Mouse (Mus musculus): ENCODE measurements around the gene Ngf. TPM values are rescaled to one million over a fixed set of nuclear protein-coding genes. Genes with fewer than 3 reads are reported as not detected.

Ngf gene
- total RNA-seq (2021), result 1.5 and 1.7 TPM in 2 replicates
- long read RNA-seq, result 0 reads

DNA sequence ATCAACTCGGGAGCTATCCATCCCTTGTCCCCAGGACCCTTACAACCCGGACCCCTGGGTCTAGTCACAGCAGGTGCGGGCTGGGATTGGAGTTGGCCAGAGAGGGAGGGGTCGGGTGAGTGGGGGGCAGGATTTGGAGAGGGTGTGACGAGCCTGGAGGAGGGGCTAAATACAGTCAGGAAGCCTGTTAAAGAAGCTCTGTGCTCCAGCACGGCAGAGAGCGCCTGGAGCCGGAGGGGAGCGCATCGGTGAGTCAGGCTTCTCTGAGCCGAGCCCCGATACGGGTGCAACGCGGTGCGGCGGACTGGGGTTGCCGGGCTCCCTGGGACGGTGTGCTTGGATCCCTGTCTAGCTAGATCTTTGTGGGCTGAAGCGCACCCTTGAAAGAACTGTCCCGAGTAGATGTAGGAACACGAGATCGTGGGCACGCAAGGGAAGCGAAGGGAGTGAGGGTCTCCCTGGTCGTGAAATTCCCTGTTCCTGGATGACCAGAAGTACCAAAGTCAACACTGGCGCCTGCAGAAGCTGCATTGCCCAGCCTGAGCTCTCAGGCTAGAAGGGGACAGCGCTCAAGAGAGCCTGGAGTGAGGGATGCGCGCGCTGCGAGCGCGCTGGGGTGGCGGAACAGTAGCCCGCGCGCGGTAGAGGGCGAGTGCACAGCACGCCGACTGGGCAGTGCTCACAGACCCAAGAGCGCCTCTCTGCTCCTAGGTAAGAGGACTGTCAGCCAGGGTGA is at the start of gene Ngf:
Gene Ngf (plus strand): TSS at position 207 of the 736 bp plus-strand sequence.
- no peak for DNase-seq

DNA sequence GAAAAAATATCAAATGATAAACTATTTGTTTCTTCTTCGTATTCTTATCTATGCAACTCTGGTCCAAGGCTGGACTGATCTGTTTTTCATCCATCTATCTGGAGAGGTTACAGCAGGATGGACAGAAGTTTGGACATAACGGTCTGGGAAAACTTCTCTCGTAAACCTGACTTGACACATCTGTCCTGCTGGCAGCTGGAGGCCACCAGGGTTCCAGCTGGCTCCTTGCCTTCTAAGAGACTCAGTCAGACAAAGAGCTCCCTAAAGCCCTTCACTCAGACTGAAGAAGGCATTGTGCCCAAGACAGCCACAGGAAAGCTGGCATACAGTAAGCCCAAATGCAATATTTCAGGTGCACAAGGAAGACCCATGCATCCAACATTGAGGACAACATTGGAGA is 24.2 kb upstream of the Ngf start:
- DNase-seq, result peak; percentile 6

DNA sequence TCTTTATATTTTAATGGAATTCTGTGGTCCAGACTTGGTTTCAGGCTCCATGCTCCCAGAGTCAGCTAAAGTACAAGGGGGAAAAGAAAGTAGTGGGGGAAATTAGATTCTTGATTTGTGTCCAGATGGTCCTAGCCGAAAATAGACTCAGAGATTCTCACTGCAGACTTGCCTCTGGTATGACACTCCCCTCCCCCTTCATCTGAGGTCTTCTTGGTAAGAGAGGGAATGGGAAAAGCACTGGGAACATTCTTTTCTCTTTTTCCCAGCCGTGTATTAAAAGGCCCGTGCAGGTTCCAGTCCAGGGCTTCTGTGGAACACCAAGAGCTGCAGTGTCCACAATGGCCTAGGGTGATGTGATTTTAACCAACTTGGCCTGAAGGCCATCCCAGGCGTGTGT is 23.0 kb upstream of the Ngf start:
- DNase-seq, result no peak

DNA sequence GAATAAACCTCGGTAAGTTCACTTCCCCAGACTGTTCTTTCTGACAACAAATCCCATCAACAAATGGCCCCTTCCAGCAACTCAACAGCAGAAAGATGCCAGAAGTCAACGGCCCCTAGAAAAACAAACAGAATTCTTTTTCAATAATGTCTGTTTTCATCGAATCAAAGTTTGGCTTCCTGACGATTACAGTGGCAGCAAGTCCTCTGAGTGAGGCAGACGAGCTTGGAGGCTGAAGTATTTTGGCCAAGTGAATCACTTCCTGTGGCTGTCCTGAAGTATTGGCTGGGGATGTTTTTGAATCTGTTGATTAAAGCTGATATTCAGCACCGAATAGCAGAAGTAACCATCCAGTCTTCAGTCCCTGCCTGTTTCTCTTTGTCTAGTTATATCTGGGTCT is 15.2 kb upstream of the Ngf start:
- DNase-seq, result no peak

DNA sequence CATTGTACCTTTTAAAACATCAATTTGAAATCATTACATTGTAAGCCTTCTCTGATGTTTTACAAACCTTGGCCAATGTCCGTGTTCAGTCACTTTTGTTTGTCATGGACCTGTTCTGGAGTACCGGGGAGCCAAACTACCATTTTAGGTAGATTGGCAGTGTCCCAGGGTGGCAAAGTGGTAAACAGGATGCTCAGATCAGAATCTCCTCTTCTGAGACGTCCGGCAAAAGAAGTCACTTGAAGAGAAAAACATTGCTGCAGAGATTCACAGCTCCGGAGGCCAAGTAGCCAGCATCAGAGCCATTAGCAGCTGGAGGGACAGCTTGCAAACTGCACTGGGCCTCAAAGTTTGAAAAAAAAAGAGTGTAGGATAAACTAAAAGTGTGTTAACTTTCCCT is 9.2 kb upstream of the Ngf start:
- no peak for DNase-seq

DNA sequence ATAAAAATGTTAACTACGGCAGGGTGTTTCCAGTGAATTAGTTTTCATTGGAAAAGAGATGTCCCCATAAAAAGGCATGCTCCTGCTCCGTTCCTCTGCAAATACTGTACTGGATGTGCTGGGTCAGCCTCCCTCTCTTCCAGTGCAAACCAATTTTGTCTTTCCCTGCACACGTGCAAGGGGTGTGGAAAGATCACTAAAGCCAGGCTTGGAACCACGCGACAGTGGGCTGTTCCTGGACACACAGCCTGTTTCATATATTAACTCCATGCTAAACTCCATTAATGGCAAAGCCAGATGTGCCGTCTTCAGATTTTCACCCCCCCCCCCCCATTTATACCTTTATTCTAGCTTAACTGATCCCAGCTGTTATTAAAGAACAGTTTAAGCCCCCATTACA is 8.7 kb upstream of the Ngf start:
- no peak for DNase-seq

DNA sequence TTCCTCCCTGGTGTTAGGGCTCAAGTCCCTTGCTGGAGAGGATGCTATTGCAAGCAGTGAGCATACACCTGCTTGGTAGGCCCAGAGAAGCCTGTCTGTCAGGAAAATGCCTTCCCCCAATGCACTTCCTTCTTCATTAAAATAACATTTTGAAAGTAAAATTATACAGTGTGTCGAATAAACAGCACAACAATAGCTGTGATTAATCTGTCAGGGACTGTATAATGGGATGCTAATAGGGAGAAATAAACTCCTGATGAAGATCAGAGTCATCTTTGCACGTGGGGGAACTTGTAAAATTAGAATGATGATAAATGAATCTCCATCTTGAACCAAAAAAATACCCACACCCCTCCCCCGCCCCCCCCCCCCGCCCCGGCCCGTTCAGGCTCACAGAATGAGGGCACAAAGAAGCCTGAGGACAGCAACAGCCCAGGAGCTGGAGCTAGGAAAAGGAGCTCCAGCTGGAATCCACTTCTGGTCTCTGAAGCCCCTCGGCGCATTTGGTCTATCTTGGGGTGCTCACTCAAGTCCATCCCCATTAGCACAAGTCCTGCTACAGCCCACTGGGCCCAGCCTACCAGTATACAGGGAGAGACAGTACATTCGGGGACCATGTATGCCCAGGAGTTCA is 6.9 kb upstream of the Ngf start:
- no peak for DNase-seq

DNA sequence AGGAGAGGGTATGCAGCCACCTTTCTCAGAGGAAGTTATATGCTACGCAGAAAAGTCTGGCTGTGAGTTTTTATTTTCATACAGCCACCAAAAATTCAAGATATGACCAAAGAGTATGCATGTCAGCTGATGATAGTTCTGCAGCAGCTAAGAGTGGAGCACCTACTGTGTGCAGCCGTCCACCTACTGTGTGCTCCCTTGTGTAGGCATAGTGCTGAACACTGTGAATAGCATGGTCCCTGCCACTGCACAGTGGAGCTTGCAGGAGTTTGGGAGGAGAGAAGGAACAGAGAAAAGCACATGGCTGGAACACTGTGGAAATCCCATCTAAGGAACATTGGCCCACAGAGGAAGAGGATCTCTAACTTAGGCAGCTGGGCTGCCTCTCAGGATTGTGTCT is 6.4 kb upstream of the Ngf start:
- DNase-seq, result no peak

DNA sequence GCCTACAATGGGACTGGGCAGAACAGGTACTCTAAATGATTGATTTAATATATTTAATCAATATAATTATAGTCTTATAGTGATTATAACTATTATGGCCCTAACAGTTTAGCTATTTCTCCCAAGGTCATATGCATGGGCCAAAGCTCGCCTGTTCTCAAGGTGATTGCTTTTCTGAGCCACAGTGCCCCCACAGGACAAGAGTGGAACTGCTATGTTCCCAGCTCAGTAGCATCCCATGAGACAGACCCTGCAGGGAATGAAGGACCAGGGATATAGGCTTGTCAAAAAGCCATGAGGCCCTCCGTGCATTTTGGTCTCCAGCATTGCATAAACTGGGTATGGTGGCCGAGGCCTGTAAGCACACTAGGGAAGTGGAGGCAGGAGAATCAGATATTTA is 3.1 kb upstream of the Ngf start:
- peak; percentile 51 for DNase-seq

DNA sequence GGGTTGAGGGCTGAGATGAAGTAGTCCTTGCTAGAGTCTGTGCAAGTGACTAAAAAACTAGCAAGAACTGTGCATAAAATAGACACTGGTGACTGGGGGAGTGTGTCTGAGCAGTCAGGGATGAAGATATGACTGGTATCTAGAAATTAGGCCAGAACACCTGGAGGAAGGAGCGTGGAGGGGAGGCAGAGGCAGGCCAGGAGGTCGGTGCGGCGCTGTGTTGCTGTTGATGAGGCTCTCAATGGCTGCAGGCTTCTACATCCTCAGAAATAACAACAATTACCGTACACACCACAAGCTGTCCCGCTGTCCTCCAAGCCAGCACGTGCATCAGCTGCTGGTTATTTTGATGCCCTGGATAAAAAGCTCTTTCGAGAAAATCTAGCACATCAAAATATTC is 2.6 kb upstream of the Ngf start:
- DNase-seq, result no peak

DNA sequence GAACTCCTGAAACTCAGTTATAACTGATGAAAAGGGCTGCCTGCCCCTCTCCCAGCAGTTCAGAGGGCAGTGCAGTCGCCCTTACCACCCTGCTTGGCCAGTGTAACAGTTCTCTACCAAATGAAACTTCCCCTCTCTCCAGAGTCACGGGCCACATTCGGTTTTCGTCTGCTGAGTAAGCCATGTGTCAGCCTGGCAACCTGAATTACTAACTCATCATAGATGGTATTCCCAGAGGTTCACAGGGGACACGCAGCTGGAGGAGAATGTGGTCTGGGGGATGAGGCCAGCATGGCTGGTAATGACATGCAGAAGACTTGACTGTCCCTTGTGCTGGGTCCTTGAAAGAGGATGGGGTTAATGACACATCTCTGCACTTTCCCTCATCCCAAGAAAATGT is 1.5 kb downstream of the Ngf start:
- no peak for DNase-seq

DNA sequence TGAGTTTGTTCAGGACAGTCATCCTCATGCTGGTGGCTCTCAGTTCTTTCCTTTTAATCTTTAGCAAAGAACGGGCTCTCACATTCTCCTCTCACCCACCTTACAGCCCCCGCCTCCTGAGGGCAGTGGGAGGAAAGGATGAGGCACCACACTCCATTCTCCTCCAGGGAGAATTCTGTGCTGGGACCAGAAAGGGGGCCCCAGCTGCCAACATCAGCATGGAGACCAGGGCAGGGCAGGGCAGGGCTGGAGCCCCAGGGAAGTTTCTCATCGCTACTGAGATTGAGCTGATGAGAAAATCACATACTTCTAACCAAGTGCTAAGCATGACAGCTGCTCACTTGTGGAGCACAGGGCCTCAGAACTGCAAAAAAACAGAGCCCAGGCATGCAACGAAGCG is 2.1 kb downstream of the Ngf start:
- no peak for DNase-seq

DNA sequence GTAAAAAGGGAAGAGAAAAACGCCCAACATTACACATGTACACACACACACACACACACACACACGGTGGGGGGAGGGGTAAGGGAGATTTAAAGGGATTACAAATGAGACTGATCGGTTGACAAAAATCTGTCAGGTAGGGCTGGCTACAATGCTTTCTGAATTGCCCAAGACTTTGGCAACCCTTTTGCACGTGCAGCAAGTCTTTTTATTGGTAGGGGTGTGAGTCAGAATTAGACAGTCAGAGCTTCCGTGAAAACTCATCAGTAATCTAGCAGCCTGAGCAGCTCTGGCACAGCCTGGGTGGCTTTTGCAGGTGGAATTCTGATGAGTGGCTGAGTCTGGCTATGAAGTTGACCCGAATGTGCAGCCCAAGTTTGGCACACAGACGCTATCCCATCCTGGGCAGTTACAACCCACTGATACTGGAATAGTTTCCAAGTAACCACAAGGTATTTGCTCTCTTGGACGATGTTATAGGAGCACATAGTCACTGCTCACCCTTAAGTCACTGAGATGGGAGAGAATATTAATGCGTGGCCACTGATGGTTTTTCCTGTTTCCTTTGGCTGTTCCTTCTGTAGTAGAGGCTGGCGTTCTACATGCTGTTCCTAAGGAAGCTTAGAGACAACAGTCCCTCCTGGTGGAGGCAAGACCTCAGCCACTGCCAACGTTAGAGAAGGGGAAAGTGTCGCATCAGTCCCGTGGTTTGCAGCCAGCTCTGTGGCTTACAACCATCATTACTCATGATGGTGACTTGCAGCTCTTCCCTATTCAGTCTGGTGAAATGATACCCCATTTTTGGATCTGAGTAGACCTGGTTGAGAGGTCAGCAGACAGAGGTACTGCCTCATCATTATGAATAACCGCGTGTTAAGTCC is 4.8 kb downstream of the Ngf start:
- no peak for DNase-seq

DNA sequence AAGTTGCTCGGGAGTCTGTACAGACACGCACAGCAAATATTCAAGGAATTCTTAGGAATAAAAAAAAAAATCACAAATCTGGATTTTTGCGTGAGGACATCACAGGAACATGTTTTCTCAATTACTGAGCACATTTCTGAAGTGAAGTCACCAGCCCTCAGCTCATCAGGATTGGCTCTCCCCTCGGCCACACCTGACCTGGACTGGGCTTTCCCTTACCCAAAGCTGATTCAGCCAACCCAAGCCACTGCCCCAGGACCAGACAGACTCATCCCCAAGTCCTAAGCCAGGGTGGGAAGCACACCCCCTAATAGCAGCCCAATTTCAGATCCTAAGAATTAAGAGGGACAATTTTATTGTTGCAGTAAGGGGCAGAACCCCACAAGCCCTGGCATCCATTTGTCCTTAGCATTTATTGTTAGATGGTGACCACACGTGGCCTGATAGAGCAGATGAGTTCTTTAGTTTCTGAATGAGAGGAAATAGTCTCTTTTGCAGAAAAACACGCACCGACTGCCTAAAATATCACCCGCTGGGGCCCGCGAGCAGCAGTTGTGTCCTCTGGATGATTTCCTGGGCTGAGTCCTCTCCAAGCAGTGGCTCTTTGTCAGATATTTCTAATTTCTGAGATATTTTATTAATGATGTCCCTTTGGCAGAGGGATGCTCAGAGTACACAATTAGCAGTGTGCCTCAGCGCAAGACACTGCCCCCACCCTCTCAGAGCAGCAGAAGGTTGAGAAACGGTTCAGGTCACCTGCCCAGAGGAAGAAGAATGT is 8.4 kb downstream of the Ngf start:
- no peak for DNase-seq

DNA sequence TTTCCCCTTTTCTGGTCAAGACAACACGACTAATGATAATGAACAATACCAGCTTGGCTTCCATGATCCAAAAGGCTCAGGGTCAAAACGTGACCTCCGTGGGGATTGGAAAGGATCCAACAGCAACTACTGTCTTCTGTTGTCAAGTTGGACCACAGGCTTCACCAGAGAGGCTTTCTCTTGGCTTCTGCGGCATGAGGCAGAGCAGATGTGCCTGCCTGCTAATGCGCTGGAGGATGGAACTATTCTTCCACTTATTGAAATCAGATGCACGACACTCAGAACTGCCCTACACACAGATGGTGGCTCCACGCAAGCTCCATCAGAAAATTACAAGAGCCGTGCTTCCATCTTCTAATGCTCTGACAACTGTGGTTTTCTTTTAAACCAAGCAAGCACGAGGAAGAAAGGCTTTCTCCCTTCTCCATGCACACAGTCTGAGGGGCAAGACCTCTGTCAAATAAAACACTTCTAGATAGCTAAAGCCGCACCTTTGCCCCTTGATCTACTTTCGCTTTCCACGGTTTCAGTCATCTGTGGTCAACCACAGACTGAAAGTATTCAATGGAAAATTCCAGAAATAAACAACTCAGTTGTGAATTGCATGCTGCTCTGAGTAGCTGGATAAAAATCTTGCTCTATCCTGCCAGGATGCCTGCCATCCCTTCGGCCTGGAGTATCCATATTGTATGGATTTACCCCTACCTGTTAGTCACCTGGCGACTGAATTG is 20.8 kb downstream of the Ngf start:
- DNase-seq, result no peak

DNA sequence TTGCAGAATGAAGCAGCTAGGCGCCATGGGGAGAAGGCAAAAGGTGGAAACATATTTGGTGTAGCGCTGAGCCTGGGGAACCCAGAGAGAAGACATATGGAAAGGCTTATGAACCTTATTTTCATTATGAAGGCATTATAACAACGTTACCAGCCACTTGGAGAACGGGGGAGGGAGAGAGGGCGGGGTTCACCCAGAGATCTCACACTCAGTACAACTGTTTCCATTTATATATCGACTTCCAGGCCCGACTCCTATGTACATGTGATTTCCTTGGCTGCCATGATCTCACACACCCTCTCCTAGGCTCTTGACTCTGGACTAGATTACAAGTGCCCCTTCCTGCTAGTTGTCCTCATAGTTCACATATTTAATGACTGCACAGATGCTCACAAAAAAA is 28.4 kb downstream of the Ngf start:
- DNase-seq, result no peak

DNA sequence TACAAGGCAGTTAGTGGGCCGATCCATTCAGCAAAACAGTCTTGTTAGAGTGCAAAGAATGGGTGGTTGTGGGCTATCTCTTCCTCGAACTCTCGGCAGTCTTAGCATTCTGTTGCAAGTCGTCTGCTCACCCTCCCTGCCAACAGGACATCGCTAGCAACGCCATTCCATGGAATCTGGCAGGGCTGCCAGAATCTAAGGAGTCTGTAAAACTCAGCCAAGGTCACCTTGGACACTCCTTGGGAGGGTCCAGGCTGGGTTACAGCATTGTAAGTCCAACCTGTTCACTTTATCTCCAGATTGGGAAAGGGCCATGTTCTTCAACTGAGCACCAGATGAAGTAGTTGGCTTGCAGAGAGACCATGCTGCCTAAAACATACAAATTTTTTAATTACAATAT is 29.2 kb downstream of the Ngf start:
- no peak for DNase-seq

DNA sequence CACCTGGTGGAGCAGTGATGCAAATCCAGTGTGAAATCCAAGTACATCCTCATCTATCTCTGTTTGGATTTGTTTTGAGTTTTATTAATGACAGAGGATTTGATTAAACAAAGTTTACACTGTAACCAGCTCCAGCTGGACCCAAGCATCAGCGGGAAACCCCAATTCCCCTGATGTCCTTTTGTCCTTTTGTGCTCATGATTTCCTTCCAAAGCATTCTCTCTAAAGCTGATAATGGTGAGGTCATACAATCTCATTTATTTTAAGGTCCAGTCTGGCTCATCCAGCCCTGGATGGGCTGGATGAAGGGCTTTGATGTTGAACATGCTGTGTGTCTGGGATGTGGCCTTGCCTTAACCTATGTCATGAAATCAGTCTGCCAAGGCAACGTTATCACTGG is 30.3 kb downstream of the Ngf start:
- DNase-seq, result no peak

DNA sequence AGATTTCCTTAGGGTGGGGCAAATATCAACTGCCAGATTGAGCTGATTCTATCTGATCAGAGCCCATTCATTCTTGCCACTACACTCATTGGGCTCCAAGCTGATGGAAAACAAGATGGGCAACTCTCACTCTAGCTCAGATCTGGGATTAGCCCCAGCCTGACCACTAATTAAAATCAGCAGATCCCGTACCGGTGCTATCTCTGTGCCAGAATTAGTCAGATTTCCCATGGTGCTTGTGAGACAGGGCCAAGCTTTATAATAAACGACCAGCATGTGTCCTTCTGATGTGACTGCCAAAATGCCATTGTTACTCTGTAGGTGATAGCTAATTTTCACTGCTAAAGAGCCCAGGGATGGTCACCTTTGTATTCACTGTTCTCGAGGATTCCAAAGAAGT is 31.5 kb downstream of the Ngf start:
- no peak for DNase-seq

DNA sequence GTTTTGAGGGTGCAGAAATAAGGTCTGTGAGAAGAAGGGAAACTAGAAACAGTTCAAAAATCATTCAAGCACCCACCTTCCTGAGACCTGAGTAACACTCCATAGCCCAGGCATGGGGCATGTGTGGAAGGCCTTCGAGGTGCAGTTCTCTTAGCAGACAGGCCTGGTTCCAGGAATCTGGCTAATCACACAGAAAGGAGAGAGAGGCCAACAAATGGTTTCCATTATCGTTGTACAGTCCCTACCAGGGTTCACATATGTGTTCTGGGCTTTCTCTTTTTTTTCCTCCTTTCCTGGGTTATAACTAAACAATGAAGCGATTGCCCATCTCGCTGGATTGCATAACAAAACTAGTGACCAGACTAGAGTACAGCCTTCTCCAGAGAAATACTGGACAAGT is 35.4 kb downstream of the Ngf start:
- DNase-seq, result no peak

DNA sequence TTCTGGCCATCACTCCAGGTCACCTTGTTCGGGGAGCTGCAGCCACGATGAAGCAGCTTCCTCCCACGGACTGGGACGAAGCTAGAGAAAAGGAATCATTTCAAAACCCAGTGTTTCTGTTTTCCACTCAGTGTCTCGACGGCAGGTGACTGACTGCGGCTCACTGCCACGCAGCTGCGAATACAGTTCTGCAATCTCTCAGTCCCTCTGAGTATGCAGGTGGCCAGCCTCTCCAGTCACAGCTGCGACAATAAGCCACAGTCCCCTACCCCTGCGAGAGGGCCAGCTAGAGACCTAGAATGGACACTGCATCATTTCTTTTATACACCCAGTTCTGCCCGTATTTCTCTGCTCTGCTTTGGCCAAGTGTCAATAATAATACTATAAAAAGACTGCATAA is 36.3 kb downstream of the Ngf start:
- no peak for DNase-seq
